Mouse (Mus musculus) adrenal gland, adult 8-10 months (tissue): ENCODE measurements around the gene Fxyd2. TPM values are rescaled to one million over a fixed set of nuclear protein-coding genes. Genes with fewer than 3 reads are reported as not detected.

Source experiments
- DNase-seq: peaks from one replicate; pipeline ENCODE4 v3.0.0; 2022
- total RNA-seq, 4 experiments: library from RNA; stranded (reverse); gene quantifications; 2 replicates each; pipeline ENCODE4 v1.2.4; 2022

Fxyd2 gene
- total RNA-seq, 4 experiments from 2014 or later: 4.9 to 10.4 (median 7.3) TPM

GRCm38 (mm10) chr9:45391299-45391698, 8.2 kb upstream of the Fxyd2 start:
- DNase-seq: no peak

- no peak for DNase-seq
These were observed 4.3 kb upstream of the Fxyd2 start for GRCm38 (mm10) chr9:45395218-45395617.

DNA sequence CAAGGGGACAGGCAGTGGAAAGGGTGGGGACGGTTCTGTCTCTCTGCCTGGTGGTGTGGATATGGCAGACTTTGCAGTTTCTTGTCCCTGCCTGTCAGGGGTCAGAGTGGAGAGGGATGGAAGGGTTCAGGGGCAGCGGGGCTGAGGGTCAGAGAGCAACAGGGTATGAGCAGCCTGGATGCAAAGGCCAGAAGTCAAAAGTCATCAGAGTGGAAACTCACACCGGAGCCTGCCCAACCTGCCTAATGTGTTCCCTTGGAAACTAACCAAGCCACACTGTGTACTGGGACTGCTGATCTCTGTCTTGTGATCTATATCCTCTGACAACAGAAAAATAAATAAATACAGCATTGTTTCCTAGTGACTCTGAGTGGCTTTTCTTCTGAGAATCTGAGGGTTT, 3.7 kb upstream of the Fxyd2 start:
- no peak for DNase-seq

- no peak for DNase-seq
These were observed 1.1 kb upstream of the Fxyd2 start for GRCm38 (mm10) chr9:45398336-45398735.

DNA sequence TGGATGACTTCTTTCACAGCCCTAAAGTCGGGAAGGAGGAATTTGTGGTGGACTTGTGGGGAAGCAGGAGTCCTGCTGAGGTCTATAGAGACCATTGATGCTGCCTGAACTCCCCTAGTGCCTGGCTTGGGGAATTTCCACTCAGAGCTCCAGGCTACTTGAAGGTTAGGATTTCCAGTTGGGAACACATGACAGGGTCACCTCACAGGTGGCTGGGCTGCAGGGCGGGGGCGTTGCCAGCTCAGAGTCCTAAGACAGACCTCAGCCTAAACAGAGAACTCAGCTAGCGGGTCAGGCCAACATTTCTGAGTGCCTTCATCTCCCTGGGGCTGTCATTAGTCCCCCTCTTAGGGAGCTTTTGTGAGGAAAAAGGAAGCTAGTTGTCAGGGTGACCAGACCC, 2.4 kb downstream of the Fxyd2 start:
- no peak for DNase-seq

DNA sequence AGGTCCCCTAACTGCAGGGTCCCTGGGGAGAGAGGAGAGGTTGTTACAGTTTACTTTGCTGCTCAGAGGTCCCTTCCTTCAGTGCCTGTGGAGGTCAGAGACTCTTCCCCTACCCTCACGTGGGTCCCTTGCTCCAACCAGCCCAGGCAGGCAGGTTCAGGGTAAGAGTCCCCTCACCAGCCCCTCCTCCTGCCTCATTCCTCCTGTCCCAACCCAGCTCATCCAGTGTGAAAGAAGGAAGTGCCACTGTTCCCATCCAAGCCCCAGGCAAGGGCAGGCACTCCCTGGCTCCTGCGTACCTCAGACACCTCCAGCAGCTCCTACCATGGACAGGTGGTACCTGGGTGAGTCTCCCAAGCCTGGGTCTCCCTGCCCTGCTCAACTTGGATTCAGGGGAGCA, 3.5 kb downstream of the Fxyd2 start:
- DNase-seq: no peak

DNA sequence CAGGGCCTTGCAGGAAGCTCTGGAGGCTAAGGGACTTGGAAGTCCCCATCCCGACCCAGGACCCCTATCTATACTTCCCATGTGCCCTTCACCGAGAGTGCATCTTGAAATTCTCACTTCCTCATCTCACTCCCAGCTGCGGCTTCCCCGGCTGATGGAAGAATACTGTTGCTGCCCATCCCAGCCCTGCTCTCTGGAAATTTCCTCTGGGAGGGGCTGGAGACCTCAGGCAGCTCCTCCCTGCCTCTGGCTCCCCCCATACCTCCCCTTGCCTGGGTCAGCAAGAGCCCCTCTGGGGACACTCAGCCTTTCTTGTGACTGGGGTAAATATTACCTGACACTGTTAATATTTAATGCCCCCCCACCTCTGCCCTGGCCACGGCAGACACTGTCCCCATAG, 6.2 kb downstream of the Fxyd2 start:
- no peak for DNase-seq

GRCm38 (mm10) chr9:45406808-45407207, 7.3 kb downstream of the Fxyd2 start:
- DNase-seq: no peak

GRCm38 (mm10) chr9:45407706-45408675, 8.5 kb downstream of the Fxyd2 start:
- peak; percentile 43 for DNase-seq

GRCm38 (mm10) chr9:45410193-45410592, 10.7 kb downstream of the Fxyd2 start:
- DNase-seq: no peak

- no peak for DNase-seq
These were observed 11.1 kb downstream of the Fxyd2 start for GRCm38 (mm10) chr9:45410614-45411013.

DNA sequence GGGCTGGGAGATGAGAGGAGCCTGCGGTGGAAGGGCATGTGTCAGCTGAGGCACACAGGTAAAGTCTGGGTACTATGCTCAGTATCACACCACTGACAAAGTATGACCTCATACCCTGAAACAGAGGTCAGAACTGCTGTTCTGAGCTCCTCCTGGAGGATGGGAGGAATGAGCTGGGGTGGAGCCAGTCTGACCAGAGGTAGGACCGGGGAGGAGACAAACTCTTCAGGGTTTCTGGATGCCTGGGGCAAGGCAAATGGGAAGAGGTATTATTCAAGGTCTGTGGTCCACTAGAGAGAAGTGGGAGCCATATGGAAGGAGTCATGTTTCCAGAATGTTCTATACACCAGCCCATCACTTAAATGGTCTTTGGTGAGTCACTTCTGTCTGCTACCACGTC, 11.6 kb downstream of the Fxyd2 start:
- DNase-seq: no peak

DNA sequence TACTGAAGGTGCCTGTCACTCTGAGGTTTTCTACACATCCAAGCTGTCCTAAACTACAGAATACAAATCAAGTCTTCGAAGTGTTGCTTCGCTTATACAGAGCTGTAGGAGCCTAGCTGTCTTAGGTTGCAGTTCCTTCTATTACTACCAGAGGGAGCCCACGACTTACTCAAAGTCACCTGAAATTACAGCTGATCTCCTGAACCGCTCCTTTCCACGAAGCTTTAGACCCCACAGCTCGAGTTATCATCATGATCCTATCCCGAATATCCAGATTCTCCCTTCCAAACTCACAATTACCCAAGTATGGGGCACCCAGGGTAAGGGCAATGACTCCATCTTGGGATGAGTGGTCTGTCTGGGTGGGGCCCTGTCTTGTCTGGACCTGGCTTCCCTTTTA, 12.3 kb downstream of the Fxyd2 start:
- no peak for DNase-seq

GRCm38 (mm10) chr9:45412287-45412686, 12.8 kb downstream of the Fxyd2 start:
- DNase-seq: peak; percentile 62

- no peak for DNase-seq
These were observed 13.4 kb downstream of the Fxyd2 start for GRCm38 (mm10) chr9:45412700-45413477.

GRCm38 (mm10) chr9:45413478-45414140, 14.1 kb downstream of the Fxyd2 start:
- DNase-seq: no peak

DNA sequence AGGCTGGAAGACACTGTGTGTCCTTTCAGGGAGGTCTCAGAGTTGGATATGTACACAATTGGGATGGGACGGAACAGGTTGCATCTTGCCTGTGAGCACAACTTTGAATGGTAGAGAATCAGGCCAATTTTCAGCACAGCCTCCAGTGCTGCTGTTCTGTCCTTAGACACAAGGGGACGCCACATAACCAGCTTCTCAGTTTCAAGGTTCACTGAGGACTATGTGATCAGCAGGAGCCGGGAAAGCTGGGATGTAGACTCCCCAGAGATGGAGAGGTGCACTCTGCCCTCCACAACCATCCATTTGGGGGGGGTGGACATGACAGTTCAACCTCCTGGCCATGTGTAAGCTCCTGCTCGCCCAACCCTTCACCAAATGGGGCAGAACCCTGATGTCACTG, 16.4 kb downstream of the Fxyd2 start:
- no peak for DNase-seq

DNA sequence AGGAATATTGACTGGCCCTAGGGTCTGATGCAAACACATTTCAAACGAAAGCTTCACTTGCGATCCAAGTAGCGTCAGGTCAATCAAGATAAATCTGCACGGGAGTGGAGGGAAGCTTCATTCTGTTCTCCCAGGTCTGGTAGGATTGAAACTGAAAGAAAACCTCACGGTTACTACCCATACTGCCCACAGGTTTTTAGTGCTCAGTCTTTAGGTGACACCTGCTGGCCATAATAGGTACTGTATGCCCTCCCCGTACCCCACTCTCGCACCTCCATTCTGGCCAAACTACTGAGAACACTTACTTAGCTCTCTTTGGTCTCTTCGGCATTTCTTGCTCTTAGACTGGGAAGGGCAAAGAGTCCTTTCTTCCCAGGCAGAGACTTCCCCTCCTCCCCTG, 17.8 kb downstream of the Fxyd2 start:
- no peak for DNase-seq

GRCm38 (mm10) chr9:45418252-45418651, 18.8 kb downstream of the Fxyd2 start:
- no peak for DNase-seq

DNA sequence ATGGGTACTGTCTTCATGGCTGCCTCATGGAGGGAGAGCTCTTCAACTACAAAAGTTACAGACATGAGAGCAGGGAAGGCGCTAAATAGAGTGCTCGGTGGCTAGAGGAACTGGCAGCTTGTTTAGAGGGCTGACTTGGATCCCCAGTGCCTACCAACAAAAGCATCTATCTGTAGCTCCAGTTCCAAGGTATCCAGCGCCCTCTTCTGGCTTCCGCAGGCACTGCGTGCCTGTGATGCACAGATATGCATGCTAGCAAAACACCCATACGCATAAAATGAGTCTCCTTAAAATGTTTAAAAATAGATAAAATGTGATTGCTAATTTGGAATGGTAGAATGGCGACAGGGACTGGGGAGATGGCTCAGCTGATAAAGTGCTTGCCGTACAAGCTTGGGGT, 21.7 kb downstream of the Fxyd2 start:
- no peak for DNase-seq

GRCm38 (mm10) chr9:45422761-45423298, 23.4 kb downstream of the Fxyd2 start:
- no peak for DNase-seq

GRCm38 (mm10) chr9:45426456-45426855, 27.0 kb downstream of the Fxyd2 start, which contains the start of gene Dscaml1:
Gene Dscaml1 (plus strand): TSS chr9:45426628.
- no peak for DNase-seq

- no peak for DNase-seq
These were observed 29.9 kb downstream of the Fxyd2 start for GRCm38 (mm10) chr9:45429392-45429791.
